Mouse (Mus musculus) cerebellum, postnatal 10 days (tissue): ENCODE measurements at regions not wholly inside any gene's neighbourhood (a gene's known extent, or its start where the extent isn't known, plus 50 kb on each side); places are given as distances from the start of the nearest gene placed in this dataset.
"Not testable (repeated sequence)": the region's sequence is repeated elsewhere in the genome, so short reads cannot be mapped to it uniquely, and the experiment has no call there.

ENCODE experiments used
- DNase-seq, 2 experiments: peaks; one replicate each; pipeline ENCODE4 v3.0.0; 2021; ENCODE audit warnings: mixed read lengths in 2 of 2

GRCm38 (mm10) chr1:184669173-184669572 lies 63.2 kb downstream of the Hlx start:
- DNase-seq: not testable (repeated sequence)

GRCm38 (mm10) chr1:184668428-184668827 lies 64.0 kb downstream of the Hlx start:
- DNase-seq: no peak

- no peak for DNase-seq
These were observed 64.4 kb downstream of the Hlx start for GRCm38 (mm10) chr1:184668022-184668421.

GRCm38 (mm10) chr1:184665243-184665642 lies 67.2 kb downstream of the Hlx start:
- no peak for DNase-seq

- DNase-seq: no peak
These were observed 68.4 kb downstream of the Hlx start for GRCm38 (mm10) chr1:184664098-184664375.

GRCm38 (mm10) chr1:184663300-184664097 lies 68.9 kb downstream of the Hlx start:
- DNase-seq: no peak

- no peak for DNase-seq
These were observed 81.8 kb downstream of the Hlx start for GRCm38 (mm10) chr1:184650541-184651105.

GRCm38 (mm10) chr1:184647920-184648540 lies 84.4 kb downstream of the Hlx start:
- no peak for DNase-seq

- DNase-seq: no peak
These were observed 87.4 kb downstream of the Hlx start for GRCm38 (mm10) chr1:184644767-184645598.

GRCm38 (mm10) chr1:184630695-184631475 lies 101.5 kb downstream of the Hlx start:
- no peak for DNase-seq

GRCm38 (mm10) chr1:184629194-184629593 lies 103.2 kb downstream of the Hlx start:
- DNase-seq: no peak

GRCm38 (mm10) chr1:184628566-184629168 lies 103.8 kb downstream of the Hlx start:
- no peak for DNase-seq

GRCm38 (mm10) chr1:184622462-184622861 lies 110.0 kb downstream of the Hlx start:
- no peak for DNase-seq

- DNase-seq: no peak
These were observed 110.5 kb downstream of the Hlx start for GRCm38 (mm10) chr1:184621950-184622349.

- no peak for DNase-seq
These were observed 114.5 kb downstream of the Hlx start for GRCm38 (mm10) chr1:184617853-184618454.

GRCm38 (mm10) chr1:184615991-184616390 lies 116.4 kb downstream of the Hlx start:
- DNase-seq: no peak

- DNase-seq: peak in 1 of 2 experiments; percentile 15
These were observed 117.6 kb downstream of the Hlx start for GRCm38 (mm10) chr1:184614699-184615415.

GRCm38 (mm10) chr1:184612880-184613279 lies 119.5 kb downstream of the Hlx start:
- DNase-seq: no peak

GRCm38 (mm10) chr1:184608938-184609337 lies 123.5 kb downstream of the Hlx start:
- DNase-seq: no peak

- no peak for DNase-seq
These were observed 124.1 kb downstream of the Hlx start for GRCm38 (mm10) chr1:184608338-184608737.

- DNase-seq: no peak
These were observed 125.9 kb downstream of the Hlx start for GRCm38 (mm10) chr1:184606541-184606940.
